Mouse (Mus musculus): ENCODE data around the gene Rnf217. TPM values are rescaled to one million over a fixed set of nuclear protein-coding genes. Genes with fewer than 3 reads are reported as not detected.

The Rnf217 gene
- polyA plus RNA-seq, 1 experiment from 2014 or later = 2.3 TPM

- 86% methylated on average over 2 of the region's 2 CpGs for WGBS
- H3K27ac ChIP-seq (replicated peaks; ENCODE audit: low read depth, low read length) = no peak overlapping the region
- no peaks in the 10 kb centered on the region for H3K27me3 ChIP-seq (ENCODE audit: control insufficient read depth, insufficient read depth, low read length)
- H3K4me2 ChIP-seq (ENCODE audit: low read depth, low read length) = no peak overlapping the region
- no peaks in the 10 kb centered on the region for H3K9me3 ChIP-seq (replicated peaks; ENCODE audit: control insufficient read depth, low read length)
- no peaks in the 10 kb centered on the region for H3K36me3 ChIP-seq (replicated peaks; ENCODE audit: control insufficient read depth, insufficient read depth, low read depth, low read length)
- no peaks in the 10 kb centered on the region for H3K4me1 ChIP-seq (ENCODE audit: control insufficient read depth, insufficient read depth, low read length)
- no peak overlapping the region for H3K9ac ChIP-seq (replicated peaks; ENCODE audit: low read length)
- no peak for DNase-seq (ENCODE audit: low spot score)
- no peak overlapping the region for H3K4me3 ChIP-seq (ENCODE audit: low read depth, low read length)
- ATAC-seq (replicated peaks; ENCODE audit: insufficient number of reproducible peaks, low FRiP score, low TSS enrichment, low read depth) = no peak
Observed at GRCm38 (mm10) chr10:31535046-31535445, 73.9 kb downstream of the Rnf217 start.

- Histone ChIP-seq H3K4me2 (ENCODE audit: low read depth, low read length) (no peak overlapping the region), H3K27me3 (ENCODE audit: control insufficient read depth, insufficient read depth, low read length) (no peaks in the 10 kb centered on the region), H3K27ac (replicated peaks; ENCODE audit: low read depth, low read length) (no peak overlapping the region), H3K9me3 (replicated peaks; ENCODE audit: control insufficient read depth, low read length) (no peaks in the 10 kb centered on the region), H3K4me3 (ENCODE audit: low read depth, low read length) (no peak overlapping the region), H3K36me3 (replicated peaks; ENCODE audit: control insufficient read depth, insufficient read depth, low read depth, low read length) (no peaks in the 10 kb centered on the region), H3K4me1 (ENCODE audit: control insufficient read depth, insufficient read depth, low read length) (no peaks in the 10 kb centered on the region), H3K9ac (replicated peaks; ENCODE audit: low read length) (no peak overlapping the region)
- 80% methylated on average over 6 of the region's 6 CpGs for WGBS
- DNase-seq (ENCODE audit: low spot score) = no peak
- no peak for ATAC-seq (replicated peaks; ENCODE audit: insufficient number of reproducible peaks, low FRiP score, low TSS enrichment, low read depth)
Observed at GRCm38 (mm10) chr10:31533270-31533826, 75.6 kb downstream of the Rnf217 start.

DNA sequence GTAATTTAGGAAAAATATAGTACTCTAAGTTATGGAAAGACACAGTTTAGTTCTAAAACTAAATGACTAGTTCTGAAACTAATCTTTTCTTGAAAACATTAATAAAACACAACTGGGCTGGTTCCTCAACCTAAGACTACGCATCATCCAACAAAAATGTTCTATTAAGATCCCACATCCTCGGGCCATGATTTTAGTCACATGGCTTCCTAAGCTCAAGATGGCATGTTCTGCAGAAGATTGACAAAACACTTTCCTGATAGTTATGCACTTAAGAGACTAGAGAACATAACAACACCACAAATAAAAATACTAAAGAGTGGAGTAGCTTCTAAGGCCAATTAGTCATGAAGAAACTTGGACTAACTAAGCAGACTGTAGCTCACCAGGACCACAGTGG lies 76.2 kb downstream of the Rnf217 start:
- H3K4me2 ChIP-seq (ENCODE audit: low read depth, low read length) = no peak overlapping the region
- DNase-seq (ENCODE audit: low spot score) = no peak
- H3K36me3 ChIP-seq (replicated peaks; ENCODE audit: control insufficient read depth, insufficient read depth, low read depth, low read length) = no peaks in the 10 kb centered on the region
- no peaks in the 10 kb centered on the region for H3K4me1 ChIP-seq (ENCODE audit: control insufficient read depth, insufficient read depth, low read length)
- ATAC-seq (replicated peaks; ENCODE audit: insufficient number of reproducible peaks, low FRiP score, low TSS enrichment, low read depth) = no peak
- H3K9me3 ChIP-seq (replicated peaks; ENCODE audit: control insufficient read depth, low read length) = no peaks in the 10 kb centered on the region
- no peaks in the 10 kb centered on the region for H3K27me3 ChIP-seq (ENCODE audit: control insufficient read depth, insufficient read depth, low read length)
- H3K9ac ChIP-seq (replicated peaks; ENCODE audit: low read length) = no peak overlapping the region
- H3K4me3 ChIP-seq (ENCODE audit: low read depth, low read length) = no peak overlapping the region
- WGBS = 88% methylated on average over 2 of the region's 2 CpGs
- no peak overlapping the region for H3K27ac ChIP-seq (replicated peaks; ENCODE audit: low read depth, low read length)

GRCm38 (mm10) chr10:31528297-31528984 lies 80.5 kb downstream of the Rnf217 start:
- H3K9ac ChIP-seq (replicated peaks; ENCODE audit: low read length) = no peak overlapping the region
- no peaks in the 10 kb centered on the region for H3K36me3 ChIP-seq (replicated peaks; ENCODE audit: control insufficient read depth, insufficient read depth, low read depth, low read length)
- peak; percentile 19 for DNase-seq (ENCODE audit: low spot score)
- H3K4me1 ChIP-seq (ENCODE audit: control insufficient read depth, insufficient read depth, low read length) = no peaks in the 10 kb centered on the region
- 29% methylated on average over 6 of the region's 6 CpGs for WGBS
- no peaks in the 10 kb centered on the region for H3K27me3 ChIP-seq (ENCODE audit: control insufficient read depth, insufficient read depth, low read length)
- no peak overlapping the region for H3K4me3 ChIP-seq (ENCODE audit: low read depth, low read length)
- H3K27ac ChIP-seq (replicated peaks; ENCODE audit: low read depth, low read length) = no peak overlapping the region
- no peak; the same call in 1 of the 2 replicates for ATAC-seq (replicated peaks; ENCODE audit: insufficient number of reproducible peaks, low FRiP score, low TSS enrichment, low read depth)
- no peaks in the 10 kb centered on the region for H3K9me3 ChIP-seq (replicated peaks; ENCODE audit: control insufficient read depth, low read length)
- no peak overlapping the region for H3K4me2 ChIP-seq (ENCODE audit: low read depth, low read length)

- Histone ChIP-seq H3K27me3 (ENCODE audit: control insufficient read depth, insufficient read depth, low read length) (no peaks in the 10 kb centered on the region), H3K9me3 (replicated peaks; ENCODE audit: control insufficient read depth, low read length) (no peaks in the 10 kb centered on the region), H3K4me1 (ENCODE audit: control insufficient read depth, insufficient read depth, low read length) (no peaks in the 10 kb centered on the region), H3K4me2 (ENCODE audit: low read depth, low read length) (no peak overlapping the region), H3K4me3 (ENCODE audit: low read depth, low read length) (no peak overlapping the region), H3K36me3 (replicated peaks; ENCODE audit: control insufficient read depth, insufficient read depth, low read depth, low read length) (no peaks in the 10 kb centered on the region), H3K27ac (replicated peaks; ENCODE audit: low read depth, low read length) (no peak overlapping the region), H3K9ac (replicated peaks; ENCODE audit: low read length) (no peak overlapping the region)
- DNase-seq (ENCODE audit: low spot score) (no peak), ATAC-seq (replicated peaks; ENCODE audit: insufficient number of reproducible peaks, low FRiP score, low TSS enrichment, low read depth) (no peak)
- WGBS = 84% methylated on average over 3 of the region's 3 CpGs
Observed at GRCm38 (mm10) chr10:31525705-31526104, 83.3 kb downstream of the Rnf217 start.

DNA sequence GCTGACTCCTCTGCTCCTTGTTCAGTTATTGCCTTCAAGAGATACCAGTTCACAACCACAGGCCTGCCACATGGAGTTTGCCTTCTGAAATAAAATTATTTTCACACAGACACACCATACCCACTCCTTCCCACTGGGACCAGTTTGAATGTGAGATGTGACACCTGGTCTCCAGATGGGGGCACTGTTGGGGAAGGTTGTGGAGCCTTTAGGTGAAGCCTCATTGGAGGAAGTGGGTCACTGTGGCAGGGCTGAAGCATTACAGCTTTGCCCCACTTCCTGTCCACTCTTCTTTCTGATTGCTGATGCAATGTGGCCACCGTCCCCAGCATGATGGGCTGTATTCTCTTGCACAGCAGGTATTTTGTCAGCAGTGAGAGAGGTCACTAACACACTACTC lies 89.6 kb downstream of the Rnf217 start:
- ATAC-seq (replicated peaks; ENCODE audit: insufficient number of reproducible peaks, low FRiP score, low TSS enrichment, low read depth) = no peak

DNA sequence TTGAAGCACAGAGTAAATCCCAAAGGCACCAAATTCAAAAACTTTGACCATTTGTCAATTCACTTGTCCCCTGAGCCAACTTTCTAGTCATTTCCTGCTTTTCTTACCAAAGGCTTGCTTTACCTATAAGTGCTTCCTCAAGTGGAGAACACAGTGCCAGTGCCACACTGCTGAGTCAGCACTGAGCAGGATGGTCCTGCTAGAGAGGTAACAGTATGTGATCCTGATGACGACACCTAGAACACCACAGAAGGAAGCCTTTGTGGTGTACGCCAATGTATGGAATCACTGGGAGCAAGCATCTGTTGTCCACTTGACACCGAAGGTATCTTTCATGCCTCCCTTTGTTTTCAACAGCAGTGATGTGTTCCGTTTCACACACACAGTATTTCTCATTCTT lies 90.8 kb downstream of the Rnf217 start:
- ATAC-seq (replicated peaks; ENCODE audit: insufficient number of reproducible peaks, low FRiP score, low TSS enrichment, low read depth) (no peak), DNase-seq (ENCODE audit: low spot score) (no peak)
- WGBS = 91% methylated on average over 4 of the region's 4 CpGs
- Histone ChIP-seq H3K9ac (replicated peaks; ENCODE audit: low read length) (no peak overlapping the region), H3K4me2 (ENCODE audit: low read depth, low read length) (no peak overlapping the region), H3K27ac (replicated peaks; ENCODE audit: low read depth, low read length) (no peak overlapping the region), H3K4me3 (ENCODE audit: low read depth, low read length) (no peak overlapping the region), H3K27me3 (ENCODE audit: control insufficient read depth, insufficient read depth, low read length) (no peaks in the 10 kb centered on the region), H3K9me3 (replicated peaks; ENCODE audit: control insufficient read depth, low read length) (no peaks in the 10 kb centered on the region), H3K36me3 (replicated peaks; ENCODE audit: control insufficient read depth, insufficient read depth, low read depth, low read length) (no peaks in the 10 kb centered on the region), H3K4me1 (ENCODE audit: control insufficient read depth, insufficient read depth, low read length) (no peaks in the 10 kb centered on the region)

More for the DNA sequence above, 89.6 kb downstream of the Rnf217 start:
- Histone ChIP-seq H3K27ac (replicated peaks; ENCODE audit: low read depth, low read length) (no peak overlapping the region), H3K4me1 (ENCODE audit: control insufficient read depth, insufficient read depth, low read length) (no peaks in the 10 kb centered on the region), H3K4me3 (ENCODE audit: low read depth, low read length) (no peak overlapping the region), H3K9ac (replicated peaks; ENCODE audit: low read length) (no peak overlapping the region), H3K9me3 (replicated peaks; ENCODE audit: control insufficient read depth, low read length) (no peaks in the 10 kb centered on the region), H3K36me3 (replicated peaks; ENCODE audit: control insufficient read depth, insufficient read depth, low read depth, low read length) (no peaks in the 10 kb centered on the region), H3K4me2 (ENCODE audit: low read depth, low read length) (no peak overlapping the region), H3K27me3 (ENCODE audit: control insufficient read depth, insufficient read depth, low read length) (no peaks in the 10 kb centered on the region)
- DNase-seq (ENCODE audit: low spot score) = no peak
- WGBS = 71% methylated on average over 1 of the region's 1 CpGs

- Histone ChIP-seq H3K36me3 (replicated peaks; ENCODE audit: control insufficient read depth, insufficient read depth, low read depth, low read length) (no peaks in the 10 kb centered on the region), H3K9ac (replicated peaks; ENCODE audit: low read length) (no peak overlapping the region), H3K27me3 (ENCODE audit: control insufficient read depth, insufficient read depth, low read length) (no peaks in the 10 kb centered on the region), H3K27ac (replicated peaks; ENCODE audit: low read depth, low read length) (no peak overlapping the region), H3K4me2 (ENCODE audit: low read depth, low read length) (no peak overlapping the region), H3K9me3 (replicated peaks; ENCODE audit: control insufficient read depth, low read length) (no peaks in the 10 kb centered on the region), H3K4me3 (ENCODE audit: low read depth, low read length) (no peak overlapping the region), H3K4me1 (ENCODE audit: control insufficient read depth, insufficient read depth, low read length) (no peaks in the 10 kb centered on the region)
- ATAC-seq (replicated peaks; ENCODE audit: insufficient number of reproducible peaks, low FRiP score, low TSS enrichment, low read depth) (no peak), DNase-seq (ENCODE audit: low spot score) (no peak)
- 88% methylated on average over 4 of the region's 4 CpGs for WGBS
Observed at GRCm38 (mm10) chr10:31517192-31517591, 91.8 kb downstream of the Rnf217 start.

Measured in embryonic facial prominence, embryonic 11.5 days (tissue).